Mouse (Mus musculus) liver, postnatal 0 days (tissue): ENCODE data around the gene Aldh6a1.

Experiments
- CTCF ChIP-seq: sonication (generic); IDR thresholded peaks from 2 replicates; pipeline ENCODE4 v1.5.1; 2016; ENCODE audit warnings: antibody characterized with exemption, low read depth
- EP300 ChIP-seq: IDR thresholded peaks from 2 replicates; pipeline ENCODE4 v1.6.1; 2016; ENCODE audit warnings: antibody characterized with exemption, low read depth, mild to moderate bottlenecking

DNA sequence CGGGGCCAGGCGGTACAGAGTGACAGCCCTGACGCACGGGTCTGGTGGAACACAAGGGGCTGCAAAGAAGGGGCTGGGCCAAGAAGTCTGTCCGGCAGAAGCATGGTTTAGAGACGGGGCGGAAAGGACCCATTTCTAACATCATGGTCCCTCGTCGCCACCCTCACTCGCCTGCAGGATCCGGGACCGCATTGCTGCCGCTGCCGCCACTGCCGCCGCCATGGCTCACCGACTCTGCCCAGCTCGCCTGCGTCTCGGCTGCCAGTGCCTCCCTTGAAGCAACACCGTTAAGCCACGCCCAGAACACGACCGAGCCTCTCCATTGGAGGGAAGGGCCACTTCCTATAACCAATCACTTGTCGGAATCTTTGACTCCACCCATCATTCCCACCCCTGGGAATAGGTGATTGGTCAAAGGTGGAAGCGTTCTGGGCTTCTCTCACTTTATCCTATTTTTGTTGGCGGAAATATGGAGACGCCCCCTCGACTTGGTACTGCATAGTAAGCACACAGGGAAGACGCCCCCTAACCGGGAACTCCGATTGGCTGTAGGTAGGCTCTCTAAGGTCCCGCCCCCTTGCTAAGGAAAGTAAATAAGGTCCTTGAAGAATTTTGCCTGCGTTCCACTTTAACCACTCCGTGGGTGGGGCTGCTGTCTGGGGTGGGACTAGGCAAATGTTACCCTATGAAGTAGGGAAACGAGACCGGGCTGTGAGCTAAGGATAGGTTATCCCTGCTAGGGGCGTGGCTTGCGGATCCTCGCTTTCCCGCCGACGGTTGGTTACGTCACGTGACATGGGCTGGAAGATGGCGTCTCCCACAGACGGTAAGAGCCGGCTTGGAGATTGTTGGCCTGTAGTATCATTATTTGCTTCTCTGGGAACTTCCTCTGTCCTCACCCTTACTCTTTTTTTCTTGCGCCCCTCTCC is at the start of gene Aldh6a1, which contains the start of gene Lin52:
- TF ChIP-seq EP300 (peak; percentile 94), CTCF (no peak)
